22 mouse cellular contexts compared by ENCODE assay signal in the genomic region with DNA sequence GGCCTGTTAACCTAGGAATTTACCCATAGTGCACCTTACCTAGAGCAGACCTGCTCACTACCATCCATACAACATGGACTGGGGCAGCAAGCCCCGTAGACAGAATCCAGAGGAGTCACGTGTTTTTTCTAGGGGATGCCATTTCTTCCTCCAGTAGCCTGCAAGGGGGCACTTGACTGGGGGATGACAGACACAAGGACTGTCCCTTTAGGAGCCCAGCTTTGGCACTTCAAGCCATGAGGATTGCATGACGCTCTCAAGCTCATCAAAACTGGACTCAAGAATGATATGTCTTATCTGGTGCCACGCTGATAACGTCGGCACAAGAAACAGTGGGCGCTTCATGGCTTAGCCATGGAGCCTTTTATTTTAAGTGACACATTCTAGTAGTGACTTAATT. TPM values are rescaled to one million over a fixed set of nuclear protein-coding genes. Genes with fewer than 3 reads are reported as not detected.
DNase-seq lines count a peak whose midpoint lies in the region; ATAC-seq lines count a peak whose summit lies in the region.
"Had no signal": no experiment of that assay in that cellular context is flagged by ENCODE, and none has a peak within 500 bp of the region (broad histone marks: within the 10 kb centered on the region; RNA-seq: fewer than 3 reads in every experiment).

No protein-coding gene starts in this region.

- intact Hi-C loops in heart, postnatal 36 days (cut with DNase I): no loop called here

- no peak overlapping the region for H3K4me2 ChIP-seq in heart, embryonic 11.5 days
- H3K4me2 ChIP-seq in heart, embryonic 14.5 days (ENCODE audit: low read length): no peak overlapping the region

- 0 out of 2 replicates have a peak overlapping the region, but pooled peaks have one; percentile 32 for H3K27ac ChIP-seq in heart, embryonic 10.5 days
- H3K27ac ChIP-seq in heart, embryonic 11.5 days (ENCODE audit: low read depth, low read length): no peak overlapping the region
- H3K27ac ChIP-seq in heart, embryonic 14.5 days (replicated peaks in 1 of 2; ENCODE audit: control insufficient read depth in 1 of 2, insufficient read depth in 1 of 2, low read depth in 2 of 2, low read length in 2 of 2): no peak overlapping the region

- peak; percentile 79 for DNase-seq in heart, embryonic 10.5 days (ENCODE audit: low spot score)
- DNase-seq in heart, postnatal 36 days: no peak
- no peak for DNase-seq in heart, adult 9 months (ENCODE audit: low spot score in 2 of 2)
- DNase-seq in heart, adult 18-20 months: no peak
- DNase-seq: adrenal gland, adult 2 months; adrenal gland, adult 8-10 months; adrenal gland, postnatal 10 days; adrenal gland, postnatal 14 days; adrenal gland, postnatal 25 days; adrenal gland, postnatal 36 days; B cell, adult 2 months; cerebellum, adult 11 months; cerebellum, adult 11-12 months; cerebellum, adult 18-20 months had no signal

- 40% methylated on average over 7 of the region's 7 CpGs for WGBS in heart, embryonic 10.5 days
- WGBS in heart, embryonic 11.5 days (ENCODE audit: insufficient replicate concordance): 39% methylated on average over 7 of the region's 7 CpGs
- WGBS in heart, embryonic 14.5 days: 30% methylated on average over 7 of the region's 7 CpGs

- H3K36me3 ChIP-seq in heart, embryonic 10.5 days: no peaks in the 10 kb centered on the region
- H3K36me3 ChIP-seq in heart, embryonic 11.5 days (ENCODE audit: control insufficient read depth, insufficient read depth, low read length): no peaks in the 10 kb centered on the region
- peaks cover 15% of the 10 kb centered on the region; the same call in 1 of the 2 replicates for H3K36me3 ChIP-seq in heart, embryonic 14.5 days (ENCODE audit: control insufficient read depth, insufficient read depth, low read length)
- H3K36me3 ChIP-seq: G1E had no signal

- peak; percentile 50; the same call in 1 of the 2 replicates for ATAC-seq in heart, embryonic 11.5 days (replicated peaks; ENCODE audit: insufficient number of reproducible peaks, low FRiP score, low TSS enrichment)
- peak; percentile 38; the same call in 1 of the 2 replicates for ATAC-seq in heart, embryonic 14.5 days (ENCODE audit: insufficient number of reproducible peaks, insufficient read depth, low FRiP score, low read depth)
- ATAC-seq: activated CD4-positive, CD25-positive, alpha-beta regulatory T cell, adult 4 months; CD4-positive, CD25-positive, alpha-beta regulatory T cell, adult 4 months; Patski had no signal

- H3K9me3 ChIP-seq in heart, embryonic 10.5 days: no peaks in the 10 kb centered on the region
- H3K9me3 ChIP-seq in heart, embryonic 11.5 days (replicated peaks; ENCODE audit: control insufficient read depth, low read length): no peaks in the 10 kb centered on the region
- H3K9me3 ChIP-seq in heart, embryonic 14.5 days (ENCODE audit: control insufficient read depth, low read length): no peaks in the 10 kb centered on the region

- H3K4me1 ChIP-seq in heart, embryonic 10.5 days: peaks cover 13% of the 10 kb centered on the region; the same call in 1 of the 2 replicates
- 0 out of 2 replicates have a peak, but pooled peaks cover 4% of the 10 kb centered on the region for H3K4me1 ChIP-seq in heart, embryonic 11.5 days (ENCODE audit: control insufficient read depth, insufficient read depth, low read length)
- H3K4me1 ChIP-seq in heart, embryonic 14.5 days (ENCODE audit: control insufficient read depth in 2 of 2, insufficient read depth in 2 of 2, low read length in 2 of 2): peaks cover 5 to 6% of the 10 kb centered on the region in 2 experiments; a peak in 2 of 4 replicates

- no peak overlapping the region for H3K9ac ChIP-seq in heart, embryonic 11.5 days (ENCODE audit: low read depth, low read length)
- H3K9ac ChIP-seq in heart, embryonic 14.5 days (ENCODE audit: low read length): no peak overlapping the region

- H3K27me3 ChIP-seq in heart, embryonic 10.5 days (ENCODE audit: insufficient read depth, poor library complexity, severe bottlenecking): peaks cover 40% of the 10 kb centered on the region
- peaks cover 10% of the 10 kb centered on the region for H3K27me3 ChIP-seq in heart, embryonic 11.5 days (ENCODE audit: control insufficient read depth, insufficient read depth, low read length)
- no peaks in the 10 kb centered on the region for H3K27me3 ChIP-seq in heart, embryonic 14.5 days (ENCODE audit: control insufficient read depth, insufficient read depth, low read length)
- H3K27me3 ChIP-seq: CH12.LX, Patski had no signal

- no peak overlapping the region for H3K4me3 ChIP-seq in heart, embryonic 10.5 days
- no peak overlapping the region for H3K4me3 ChIP-seq in heart, embryonic 11.5 days (ENCODE audit: low read depth, low read length)
- H3K4me3 ChIP-seq in heart, embryonic 14.5 days (ENCODE audit: control insufficient read depth in 1 of 2, insufficient read depth in 1 of 2, low read depth in 1 of 2, low read length in 2 of 2): no peak overlapping the region

RNA-seq across cellular contexts. Expression of gene Cdh13, which starts 31.4 kb away (rescaled TPM):
- polyA plus RNA-seq in heart, embryonic 10.5 days (2016; fragmentation: Nextera tagmentation; extraction: Ambion mirVana): 14.4 and 28.6 TPM in 2 replicates
- total RNA-seq in heart, postnatal 36 days (2021): 100 to 1,000 TPM; 182 to 204 TPM
- 37.1 and 38.2 TPM in 2 replicates for polyA plus RNA-seq in heart, embryonic 11.5 days (2014; fragmentation: Nextera tagmentation; extraction: Ambion mirVana)
- polyA plus RNA-seq in heart, embryonic 14.5 days (2014; fragmentation: Nextera tagmentation; extraction: Ambion mirVana): 94.9 and 109 TPM in 2 replicates
- 100 to 1,000 TPM; 159 to 168 TPM for total RNA-seq in heart, adult 18-20 months (2021)
- total RNA-seq: CH12.LX, MEL had no signal
- polyA plus RNA-seq: G1E had no signal
